Mouse (Mus musculus) heart, embryonic 13.5 days (tissue): ENCODE results near the gene Atf7ip. TPM values are rescaled to one million over a fixed set of nuclear protein-coding genes. Genes with fewer than 3 reads are reported as not detected.

Source experiments
- ATAC-seq: fragments of 200-750 bp; cut with Nextera tagmentation; 2 replicates; pipeline ENCODE4 v1.8.0; 2017; ENCODE audit warnings: moderate TSS enrichment; ENCODE audit not compliant: insufficient number of reproducible peaks, low FRiP score, low TSS enrichment; ENCODE audit errors: extremely low read depth
- H3K27ac ChIP-seq: fragments of 300-500 bp; sonication (generic); replicated peaks from 2 replicates; pipeline ENCODE4 v1.5.1; 2015; ENCODE audit warnings: moderate library complexity, mild to moderate bottlenecking, inconsistent platforms
- H3K27me3 ChIP-seq: fragments of 300-500 bp; sonication (generic); replicated peaks from 2 replicates; pipeline ENCODE4 v1.6.1; 2015; ENCODE audit warnings: mild to moderate bottlenecking, inconsistent platforms
- H3K36me3 ChIP-seq: fragments of 300-500 bp; sonication (generic); 2 replicates; pipeline ENCODE4 v1.6.1; 2015; ENCODE audit warnings: mild to moderate bottlenecking, inconsistent platforms
- H3K4me1 ChIP-seq: fragments of 300-500 bp; sonication (generic); 2 replicates; pipeline ENCODE4 v1.6.1; 2015; ENCODE audit warnings: inconsistent platforms
- H3K4me2 ChIP-seq: fragments of 300-500 bp; sonication (generic); 2 replicates; pipeline ENCODE4 v1.6.1; 2015; ENCODE audit warnings: inconsistent platforms, mild to moderate bottlenecking, moderate library complexity
- H3K4me3 ChIP-seq: fragments of 300-500 bp; sonication (generic); 2 replicates; pipeline ENCODE4 v1.5.1; 2015; ENCODE audit warnings: moderate library complexity, mild to moderate bottlenecking, inconsistent platforms
- H3K9ac ChIP-seq: fragments of 300-500 bp; sonication (generic); 2 replicates; pipeline ENCODE4 v1.6.1; 2015; ENCODE audit warnings: inconsistent platforms, mild to moderate bottlenecking, moderate library complexity
- H3K9me3 ChIP-seq: fragments of 300-500 bp; sonication (generic); 2 replicates; pipeline ENCODE4 v1.6.1; 2016; ENCODE audit warnings: inconsistent platforms
- WGBS: fragments of 180-500 bp; shearing (Covaris S2); methylation state at CpG from one replicate; pipeline ENCODE4 v1.1.7; 2015; ENCODE audit warnings: mixed read lengths; 5-methylcytosine and 5-hydroxymethylcytosine counted together
- polyA plus RNA-seq: library from polyadenylated mRNA; unstranded; fragments of >200 nt; fragmentation: Nextera tagmentation; extraction: Ambion mirVana; gene quantifications from 2 replicates; pipeline ENCODE4 v1.2.1, GENCODE M21; 2015

Gene Atf7ip
- polyA plus RNA-seq, 1 experiment from 2014 or later = 33.7 TPM

- H3K27me3 ChIP-seq = no peaks in the 10 kb centered on the region
- no peak overlapping the region for H3K27ac ChIP-seq
- WGBS = 48% methylated on average over 10 of the region's 10 CpGs
- no peaks in the 10 kb centered on the region for H3K36me3 ChIP-seq
- H3K4me3 ChIP-seq = no peak overlapping the region
- peaks cover 7% of the 10 kb centered on the region; the same call in 1 of the 2 replicates for H3K9me3 ChIP-seq
- no peak overlapping the region for H3K4me2 ChIP-seq
- ATAC-seq = no peak; the same call in 1 of the 2 replicates
- H3K4me1 ChIP-seq = 0 out of 2 replicates have a peak, but pooled peaks cover 5% of the 10 kb centered on the region
- H3K9ac ChIP-seq = no peak overlapping the region
Measured at GRCm38 (mm10) chr6:136499292-136499977, 6.5 kb upstream of the Atf7ip start.

GRCm38 (mm10) chr6:136508652-136509051, 2.7 kb downstream of the Atf7ip start:
- no peaks in the 10 kb centered on the region for H3K27me3 ChIP-seq
- H3K4me1 ChIP-seq = no peaks in the 10 kb centered on the region
- ATAC-seq = no peak

GRCm38 (mm10) chr6:136510945-136511344, 5.0 kb downstream of the Atf7ip start:
- Histone ChIP-seq H3K4me2 (no peak overlapping the region), H3K4me3 (no peak overlapping the region), H3K9me3 (peaks cover 13% of the 10 kb centered on the region), H3K36me3 (no peaks in the 10 kb centered on the region), H3K9ac (no peak overlapping the region), H3K4me1 (no peaks in the 10 kb centered on the region), H3K27ac (no peak overlapping the region), H3K27me3 (no peaks in the 10 kb centered on the region)
- ATAC-seq = no peak
- WGBS = 71% methylated on average over 7 of the region's 7 CpGs

More at GRCm38 (mm10) chr6:136508652-136509051, 2.7 kb downstream of the Atf7ip start:
- 86% methylated on average over 3 of the region's 3 CpGs for WGBS
- Histone ChIP-seq H3K36me3 (no peaks in the 10 kb centered on the region), H3K27ac (no peak overlapping the region), H3K4me3 (no peak overlapping the region), H3K9ac (no peak overlapping the region), H3K9me3 (peaks cover 4% of the 10 kb centered on the region; the same call in 1 of the 2 replicates), H3K4me2 (no peak overlapping the region)

- H3K36me3 ChIP-seq = no peaks in the 10 kb centered on the region
- H3K9me3 ChIP-seq = peaks cover 13% of the 10 kb centered on the region
- 70% methylated on average over 3 of the region's 3 CpGs for WGBS
- H3K27ac ChIP-seq = no peak overlapping the region
- H3K4me3 ChIP-seq = no peak overlapping the region
- H3K9ac ChIP-seq = no peak overlapping the region
- no peaks in the 10 kb centered on the region for H3K4me1 ChIP-seq
- no peak for ATAC-seq
- H3K4me2 ChIP-seq = no peak overlapping the region
- H3K27me3 ChIP-seq = no peaks in the 10 kb centered on the region
Measured at GRCm38 (mm10) chr6:136512351-136512750, 6.4 kb downstream of the Atf7ip start.

GRCm38 (mm10) chr6:136516626-136517025, 10.7 kb downstream of the Atf7ip start:
- Histone ChIP-seq H3K4me2 (no peak overlapping the region), H3K9ac (no peak overlapping the region), H3K36me3 (peaks cover 4% of the 10 kb centered on the region), H3K27ac (no peak overlapping the region), H3K27me3 (no peaks in the 10 kb centered on the region), H3K4me1 (peaks cover 9% of the 10 kb centered on the region), H3K9me3 (peaks cover 13% of the 10 kb centered on the region), H3K4me3 (no peak overlapping the region)
- no peak for ATAC-seq
- WGBS = 88% methylated on average over 6 of the region's 6 CpGs

- Histone ChIP-seq H3K4me2 (no peak overlapping the region), H3K36me3 (peaks cover 4% of the 10 kb centered on the region), H3K27me3 (no peaks in the 10 kb centered on the region), H3K9ac (no peak overlapping the region), H3K9me3 (peaks cover 13% of the 10 kb centered on the region), H3K27ac (no peak overlapping the region), H3K4me3 (no peak overlapping the region), H3K4me1 (peaks cover 13% of the 10 kb centered on the region)
- no peak for ATAC-seq
Measured at GRCm38 (mm10) chr6:136517221-136517620, 11.3 kb downstream of the Atf7ip start.

- peak overlapping the region; percentile 68 for H3K4me3 ChIP-seq
- H3K4me2 ChIP-seq = peak overlapping the region; percentile 60
- peaks cover 15% of the 10 kb centered on the region for H3K36me3 ChIP-seq
- H3K27ac ChIP-seq = peak overlapping the region; percentile 97
- H3K9ac ChIP-seq = peak overlapping the region; percentile 82
- ATAC-seq = peak; percentile 96
- WGBS = under 1% methylated on average over 59 of the region's 59 CpGs
- peaks cover 22% of the 10 kb centered on the region for H3K4me1 ChIP-seq
- H3K9me3 ChIP-seq = peaks cover 9% of the 10 kb centered on the region
- H3K27me3 ChIP-seq = no peaks in the 10 kb centered on the region
Measured at GRCm38 (mm10) chr6:136518537-136519246, 12.7 kb downstream of the Atf7ip start.

- H3K9me3 ChIP-seq = peaks cover 3% of the 10 kb centered on the region
- peak overlapping the region; percentile 68 for H3K4me3 ChIP-seq
- H3K9ac ChIP-seq = peak overlapping the region; percentile 76
- peak overlapping the region; percentile 97 for H3K27ac ChIP-seq
- peaks cover 22% of the 10 kb centered on the region for H3K4me1 ChIP-seq
- ATAC-seq = no peak
- peak overlapping the region; percentile 60 for H3K4me2 ChIP-seq
- 2% methylated on average over 17 of the region's 17 CpGs for WGBS
- peaks cover 20% of the 10 kb centered on the region for H3K36me3 ChIP-seq
- no peaks in the 10 kb centered on the region for H3K27me3 ChIP-seq
Measured at GRCm38 (mm10) chr6:136519254-136519653, 13.3 kb downstream of the Atf7ip start.

GRCm38 (mm10) chr6:136520361-136520760, 14.4 kb downstream of the Atf7ip start:
- Histone ChIP-seq H3K9ac (no peak overlapping the region), H3K27ac (no peak overlapping the region), H3K4me2 (peak overlapping the region; percentile 63), H3K36me3 (peaks cover 31% of the 10 kb centered on the region), H3K9me3 (no peaks in the 10 kb centered on the region), H3K27me3 (no peaks in the 10 kb centered on the region), H3K4me3 (peak overlapping the region; percentile 38), H3K4me1 (peaks cover 28% of the 10 kb centered on the region)
- ATAC-seq = no peak
- WGBS = 70% methylated on average over 2 of the region's 2 CpGs

GRCm38 (mm10) chr6:136521681-136522080, 15.7 kb downstream of the Atf7ip start:
- ATAC-seq = no peak

GRCm38 (mm10) chr6:136522658-136523057, 16.7 kb downstream of the Atf7ip start:
- peaks cover 50% of the 10 kb centered on the region for H3K36me3 ChIP-seq
- 76% methylated on average over 5 of the region's 5 CpGs for WGBS
- 0 out of 2 replicates have a peak overlapping the region, but pooled peaks have one; percentile 63 for H3K4me2 ChIP-seq
- peaks cover 10% of the 10 kb centered on the region for H3K9me3 ChIP-seq
- no peak overlapping the region for H3K9ac ChIP-seq
- no peak for ATAC-seq
- no peak overlapping the region for H3K4me3 ChIP-seq
- no peaks in the 10 kb centered on the region for H3K27me3 ChIP-seq
- H3K4me1 ChIP-seq = peaks cover 30% of the 10 kb centered on the region
- peak overlapping the region; percentile 49 for H3K27ac ChIP-seq

More at GRCm38 (mm10) chr6:136521681-136522080, 15.7 kb downstream of the Atf7ip start:
- peaks cover 30% of the 10 kb centered on the region for H3K4me1 ChIP-seq
- H3K27me3 ChIP-seq = no peaks in the 10 kb centered on the region
- peak overlapping the region; percentile 58; the same call in 1 of the 2 replicates for H3K9ac ChIP-seq
- H3K9me3 ChIP-seq = peaks cover 3% of the 10 kb centered on the region
- H3K36me3 ChIP-seq = peaks cover 42% of the 10 kb centered on the region
- peak overlapping the region; percentile 63 for H3K4me2 ChIP-seq
- peak overlapping the region; percentile 14; the same call in 1 of the 2 replicates for H3K4me3 ChIP-seq
- H3K27ac ChIP-seq = peak overlapping the region; percentile 37; the same call in 1 of the 2 replicates
